Mouse (Mus musculus) stomach, postnatal 0 days (tissue): ENCODE results near the gene Ptprk.

Source experiments
- CTCF ChIP-seq: IDR thresholded peaks from 2 replicates; pipeline ENCODE4 v1.5.1; 2016; ENCODE audit warnings: antibody characterized with exemption, low read depth, mild to moderate bottlenecking, moderate library complexity
- EP300 ChIP-seq: optimal IDR thresholded peaks from 2 replicates; pipeline ENCODE3; 2016; ENCODE audit warnings: antibody characterized with exemption

- no peak for TF ChIP-seq CTCF
- no peak for TF ChIP-seq EP300
These were observed 313.1 kb downstream of the Ptprk start for GRCm38 (mm10) chr10:28387563-28388222.
